Mouse (Mus musculus) cortical plate, adult 2 months (tissue): ENCODE results near the gene Atf3. TPM values are rescaled to one million over a fixed set of nuclear protein-coding genes. Genes with fewer than 3 reads are reported as not detected.

ENCODE experiments used
- H3K27ac ChIP-seq: fragments of 200-500 bp; 2 replicates; pipeline ENCODE4 v1.5.1; 2012; ENCODE audit warnings: low read length, control low read depth, inconsistent platforms; ENCODE audit not compliant: insufficient read depth
- H3K4me1 ChIP-seq: fragments of 200-500 bp; 2 replicates; pipeline ENCODE4 v1.6.1; 2011; ENCODE audit warnings: low read length; ENCODE audit not compliant: control insufficient read depth, insufficient read depth
- H3K4me3 ChIP-seq: fragments of 200-500 bp; 2 replicates; pipeline ENCODE4 v1.5.1; 2011; ENCODE audit warnings: mild to moderate bottlenecking, low read length, control low read depth; ENCODE audit not compliant: insufficient read depth
- CTCF ChIP-seq: fragments of 200-500 bp; IDR thresholded peaks from 2 replicates; pipeline ENCODE4 v1.5.1; 2011; ENCODE audit warnings: mild to moderate bottlenecking, control low read depth, low read length; ENCODE audit not compliant: insufficient read depth; ENCODE audit errors: extremely low read depth
- POLR2A ChIP-seq: fragments of 200-500 bp; IDR thresholded peaks from 2 replicates; pipeline ENCODE4 v1.6.1; 2011; ENCODE audit warnings: mild to moderate bottlenecking, low read length, control low read depth; ENCODE audit not compliant: insufficient read depth; ENCODE audit errors: extremely low read depth
- polyA plus RNA-seq: library from polyadenylated mRNA; depleted of rRNA; stranded (reverse); fragments of >200 nt; gene quantifications from 2 replicates; pipeline ENCODE4 v1.2.3, GENCODE M21; 2012

Gene Atf3
- polyA plus RNA-seq, 1 experiment = 0.73 TPM

GRCm38 (mm10) chr1:191254448-191254847 is 36.6 kb upstream of the Atf3 start:
- Histone ChIP-seq H3K27ac (no peak overlapping the region), H3K4me1 (no peaks in the 10 kb centered on the region), H3K4me3 (no peak overlapping the region)
- TF ChIP-seq POLR2A = no peak
- no peak for TF ChIP-seq CTCF

DNA sequence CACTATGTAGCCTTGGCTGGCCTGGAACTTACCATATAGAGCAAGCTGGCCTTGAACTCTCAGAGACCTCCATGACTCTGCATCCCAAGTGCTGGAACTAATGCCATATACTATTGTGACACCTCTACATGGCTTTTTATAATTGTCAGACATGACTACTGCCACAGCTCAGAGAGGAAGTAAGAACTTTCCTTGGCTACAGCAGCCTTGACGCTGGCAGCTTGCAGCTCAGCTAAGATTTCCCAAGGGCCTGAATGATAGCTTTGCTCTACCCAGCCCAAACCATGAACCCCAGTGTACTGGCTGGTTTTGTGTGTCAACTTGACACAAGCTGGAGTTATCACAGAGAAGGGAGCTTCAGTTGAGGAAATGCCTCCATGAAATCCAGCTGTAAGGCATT is 35.8 kb upstream of the Atf3 start:
- no peak overlapping the region for H3K4me3 ChIP-seq
- no peak for TF ChIP-seq CTCF
- no peak for TF ChIP-seq POLR2A
- H3K27ac ChIP-seq = no peak overlapping the region
- no peaks in the 10 kb centered on the region for H3K4me1 ChIP-seq

DNA sequence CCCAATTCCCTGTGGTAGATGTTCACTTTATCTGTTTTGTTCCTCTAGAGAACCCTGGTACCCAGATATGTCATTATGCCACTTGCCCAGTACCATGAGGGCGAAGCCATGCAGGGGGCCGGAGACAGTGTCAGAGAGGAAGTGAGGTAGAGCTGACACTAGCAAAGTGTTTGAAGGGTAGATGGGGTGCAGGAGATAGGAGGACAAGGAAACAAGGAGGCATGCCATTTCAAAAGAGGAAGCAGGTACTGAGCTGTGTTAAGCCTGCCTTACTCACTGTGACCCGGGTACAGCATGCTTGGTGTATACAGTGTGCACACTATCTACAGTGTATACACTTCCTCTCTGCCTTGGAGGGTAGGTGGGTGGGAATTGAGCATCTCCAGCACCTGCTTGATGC is 32.1 kb upstream of the Atf3 start:
- Histone ChIP-seq H3K4me1 (no peaks in the 10 kb centered on the region), H3K4me3 (no peak overlapping the region), H3K27ac (no peak overlapping the region)
- TF ChIP-seq POLR2A (no peak), CTCF (no peak)

DNA sequence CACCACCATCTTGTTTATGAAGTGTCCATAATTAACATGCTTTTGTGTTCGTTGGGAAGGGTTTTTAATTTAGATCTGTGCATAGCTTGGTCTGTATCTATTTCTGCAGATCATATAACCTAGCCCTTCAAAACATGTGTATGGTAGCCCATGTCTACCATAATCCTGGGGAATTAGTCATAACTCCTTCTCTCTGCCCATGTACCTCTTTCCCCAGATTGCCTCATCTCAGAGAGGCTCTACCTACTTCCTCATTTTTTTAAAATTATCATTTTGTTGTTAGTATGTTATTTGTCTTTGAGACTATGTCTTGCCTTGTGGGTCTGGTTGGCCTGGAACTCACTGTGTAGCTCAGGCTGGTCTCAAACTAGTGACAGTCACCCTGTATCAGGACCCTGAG is 30.6 kb upstream of the Atf3 start:
- TF ChIP-seq CTCF (no peak), POLR2A (no peak)
- H3K27ac ChIP-seq = no peak overlapping the region
- no peaks in the 10 kb centered on the region for H3K4me1 ChIP-seq
- H3K4me3 ChIP-seq = no peak overlapping the region

DNA sequence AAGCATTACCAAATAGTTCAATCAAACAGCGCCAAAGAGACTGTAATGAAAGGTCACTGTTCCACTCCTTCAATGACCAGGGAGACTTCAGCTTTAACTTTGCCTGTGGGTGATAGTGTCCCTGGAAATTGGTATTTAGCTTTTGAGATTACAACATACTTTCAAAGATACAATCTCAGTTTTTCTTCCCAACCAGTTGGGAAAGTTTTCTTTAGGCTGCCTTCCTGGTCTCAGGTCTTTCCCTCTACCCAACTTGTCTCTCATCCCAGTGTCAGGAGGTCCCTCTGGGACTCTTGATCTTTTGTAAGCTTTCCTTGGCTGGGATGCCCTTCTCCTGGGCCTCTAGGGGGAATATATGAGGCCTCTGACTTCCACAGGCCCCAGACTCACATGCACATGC is 29.7 kb upstream of the Atf3 start:
- no peak for TF ChIP-seq POLR2A
- no peak for TF ChIP-seq CTCF
- Histone ChIP-seq H3K27ac (no peak overlapping the region), H3K4me3 (no peak overlapping the region)

GRCm38 (mm10) chr1:191243855-191244254 is 26.0 kb upstream of the Atf3 start:
- no peak overlapping the region for H3K27ac ChIP-seq
- H3K4me3 ChIP-seq = no peak overlapping the region
- no peak for TF ChIP-seq POLR2A
- TF ChIP-seq CTCF = no peak

More for the DNA sequence above, 29.7 kb upstream of the Atf3 start:
- H3K4me1 ChIP-seq = no peaks in the 10 kb centered on the region

DNA sequence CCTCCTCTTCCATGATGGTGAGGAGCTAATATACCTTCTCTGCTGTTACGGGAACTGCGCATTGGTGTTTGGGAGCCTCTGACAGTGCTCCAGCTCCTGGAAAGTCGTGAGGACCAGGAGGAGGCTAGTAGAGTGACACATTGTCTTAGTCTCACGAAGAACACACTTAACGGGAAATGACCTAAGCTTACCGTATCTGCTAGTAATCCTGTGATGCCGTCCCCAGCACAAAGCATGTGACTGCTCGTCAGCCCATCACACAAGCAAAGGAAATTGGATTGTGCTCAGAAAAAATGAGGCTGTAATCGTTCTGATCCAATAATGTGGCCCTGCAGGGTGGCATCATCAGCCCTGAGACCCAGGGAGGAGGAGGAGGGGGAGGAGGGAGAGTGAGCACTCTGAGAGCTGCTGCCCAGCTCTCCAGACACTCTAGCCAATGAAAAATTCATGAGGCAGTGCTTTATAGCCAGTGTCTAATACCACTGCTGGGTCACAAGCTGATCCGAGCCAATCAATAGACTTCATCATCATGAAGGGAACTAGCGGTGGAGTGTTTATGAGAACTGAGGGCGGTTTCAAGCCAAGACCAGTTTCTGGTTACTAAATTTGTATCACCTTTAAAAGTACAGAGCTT is 24.3 kb upstream of the Atf3 start:
- no peak for TF ChIP-seq POLR2A
- no peak for TF ChIP-seq CTCF
- H3K4me3 ChIP-seq = no peak overlapping the region
- no peaks in the 10 kb centered on the region for H3K4me1 ChIP-seq
- no peak overlapping the region for H3K27ac ChIP-seq

More at GRCm38 (mm10) chr1:191243855-191244254, 26.0 kb upstream of the Atf3 start:
- no peaks in the 10 kb centered on the region for H3K4me1 ChIP-seq

- no peak overlapping the region for H3K4me3 ChIP-seq
- no peak for TF ChIP-seq POLR2A
- TF ChIP-seq CTCF = no peak
- no peak overlapping the region for H3K27ac ChIP-seq
- no peaks in the 10 kb centered on the region for H3K4me1 ChIP-seq
Measured at GRCm38 (mm10) chr1:191241574-191241973, 23.7 kb upstream of the Atf3 start.

GRCm38 (mm10) chr1:191239602-191240001 is 21.8 kb upstream of the Atf3 start:
- Histone ChIP-seq H3K4me3 (no peak overlapping the region), H3K27ac (no peak overlapping the region), H3K4me1 (no peaks in the 10 kb centered on the region)
- no peak for TF ChIP-seq CTCF
- TF ChIP-seq POLR2A = no peak

DNA sequence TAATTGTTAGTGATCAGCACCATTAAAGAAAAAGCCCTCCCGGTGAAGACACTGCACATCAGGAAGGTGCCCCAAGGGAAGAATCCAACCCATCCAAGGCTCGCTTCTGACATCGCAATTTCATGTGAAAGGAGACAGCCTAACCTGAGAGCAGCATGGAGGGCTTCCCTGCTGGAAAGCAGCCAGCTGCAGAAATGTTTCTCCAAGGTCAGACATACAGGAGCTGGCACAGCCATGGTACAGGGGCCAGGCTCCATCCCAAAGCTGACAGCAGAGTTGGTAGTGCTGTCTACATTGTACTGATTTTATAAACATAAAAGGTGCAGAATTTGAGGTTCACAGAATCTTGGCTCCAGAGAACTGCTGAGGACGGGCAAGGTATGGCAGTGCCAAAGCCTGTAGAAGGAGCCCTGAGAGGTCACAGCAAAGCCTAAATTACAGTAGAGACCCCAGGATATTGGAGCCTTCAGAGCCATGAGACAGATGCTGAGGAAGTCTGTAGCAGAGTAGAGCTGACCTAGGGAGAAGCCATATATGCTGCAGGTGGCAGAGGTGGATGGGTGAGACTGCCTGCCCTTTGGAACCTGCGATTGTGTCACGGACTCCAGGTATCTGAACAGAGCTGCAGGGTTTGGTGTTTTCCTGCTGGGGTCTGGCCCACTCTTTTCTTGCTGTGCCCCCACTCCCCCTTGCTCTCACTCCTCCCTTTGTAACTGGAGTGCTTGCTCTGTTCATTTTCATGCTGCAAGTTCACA is 18.1 kb upstream of the Atf3 start:
- TF ChIP-seq POLR2A (no peak), CTCF (no peak)
- Histone ChIP-seq H3K4me1 (no peaks in the 10 kb centered on the region), H3K27ac (no peak overlapping the region), H3K4me3 (no peak overlapping the region)

- Histone ChIP-seq H3K4me3 (no peak overlapping the region), H3K4me1 (no peaks in the 10 kb centered on the region; the same call in 1 of the 2 replicates), H3K27ac (no peak overlapping the region)
- TF ChIP-seq POLR2A = no peak
- no peak for TF ChIP-seq CTCF
Measured at GRCm38 (mm10) chr1:191234837-191235236, 17.0 kb upstream of the Atf3 start.
